Mouse (Mus musculus) embryonic facial prominence, embryonic 12.5 days (tissue): Measurements from ENCODE around the gene Ep300. TPM values are rescaled to one million over a fixed set of nuclear protein-coding genes. Genes with fewer than 3 reads are reported as not detected.

ENCODE experiments used
- microRNA-seq: library from miRNA; unstranded; fragments of <30 nt; microRNA quantifications from one replicate; pipeline ENCODE4, GENCODE M21; 2017
- polyA plus RNA-seq: library from polyadenylated mRNA; unstranded; fragments of >200 nt; fragmentation: Nextera tagmentation; extraction: Ambion mirVana; gene quantifications from 2 replicates; pipeline ENCODE4 v1.2.1, GENCODE M21; 2016

The Ep300 gene
- polyA plus RNA-seq, 1 experiment from 2014 or later: 21.0 TPM

Small RNA genes within 50 kb of the gene (microRNA-seq; reads per million reads assigned to microRNA genes)
- not detected for gene Gm23880

Other genes with a start within 250 kb of the Ep300 start
- 112 TPM in 2 replicates for gene Slc25a17, start 224.5 kb upstream of the Ep300 start, polyA plus RNA-seq
- 199 and 207 TPM in 2 replicates for gene St13, start 185.3 kb upstream of the Ep300 start, polyA plus RNA-seq
- 13.1 and 13.3 TPM in 2 replicates for gene Xpnpep3, start 185.2 kb upstream of the Ep300 start, polyA plus RNA-seq
- gene Dnajb7, start 177.1 kb upstream of the Ep300 start, polyA plus RNA-seq: 2.8 and 3.2 TPM in 2 replicates
- gene Rbx1, start 119.1 kb upstream of the Ep300 start, polyA plus RNA-seq: 507 and 513 TPM in 2 replicates
- gene L3mbtl2, start 78.5 kb downstream of the Ep300 start, polyA plus RNA-seq: 24.5 and 27.7 TPM in 2 replicates
- 7.6 and 8.5 TPM in 2 replicates for gene Chadl, start 111.9 kb downstream of the Ep300 start, polyA plus RNA-seq
- 36.4 and 41.1 TPM in 2 replicates for gene Zc3h7b, start 159.7 kb downstream of the Ep300 start, polyA plus RNA-seq
- 121 and 123 TPM in 2 replicates for gene Rangap1, start 160.2 kb downstream of the Ep300 start, polyA plus RNA-seq
- 29.7 and 30.9 TPM in 2 replicates for gene Tef, start 217.1 kb downstream of the Ep300 start, polyA plus RNA-seq